Mouse (Mus musculus) MEL (cell line): ENCODE data around the gene Rab5a. TPM values are rescaled to one million over a fixed set of nuclear protein-coding genes. Genes with fewer than 3 reads are reported as not detected.

Source experiments
- DNase-seq: peaks from one replicate; pipeline ENCODE4 v3.0.0; 2011; ENCODE audit warnings: low read depth, low spot score
- H3K27ac ChIP-seq: 2 replicates; pipeline ENCODE4 v1.5.1; 2012; ENCODE audit warnings: low read depth, mild to moderate bottlenecking, control low read depth, low read length, moderate library complexity; ENCODE audit not compliant: control insufficient read depth
- H3K27me3 ChIP-seq, 2 experiments: fragments of 150-350 bp in 1 of 2; sonication (generic) in 1 of 2; 2 replicates each; pipeline ENCODE4 v1.6.1; 2012; ENCODE audit warnings: low read length in 2 of 2, mild to moderate bottlenecking in 2 of 2, improper control_type of control experiment in 1 of 2, moderate library complexity in 1 of 2; ENCODE audit not compliant: insufficient read depth in 2 of 2, control insufficient read depth in 1 of 2
- H3K36me3 ChIP-seq, 2 experiments: 2 replicates each; pipeline ENCODE4 v1.6.1; 2012 to 2014; ENCODE audit warnings: low read length in 2 of 2, improper control_type of control experiment in 1 of 2, inconsistent platforms in 1 of 2, mild to moderate bottlenecking in 1 of 2; ENCODE audit not compliant: insufficient read depth in 2 of 2, control insufficient read depth in 1 of 2
- H3K4me1 ChIP-seq, 2 experiments: fragments of 150-350 bp in 1 of 2; sonication (generic) in 1 of 2; 2 replicates each; pipeline ENCODE4 v1.6.1; 2012; ENCODE audit warnings: low read length in 2 of 2, improper control_type of control experiment in 1 of 2, mild to moderate bottlenecking in 1 of 2; ENCODE audit not compliant: insufficient read depth in 2 of 2, control insufficient read depth in 1 of 2
- H3K4me3 ChIP-seq, 2 experiments: fragments of 150-350 bp in 1 of 2; sonication (generic) in 1 of 2; 2 replicates each; pipeline ENCODE4 v1.5.1; 2012; ENCODE audit warnings: low read depth in 2 of 2, low read length in 2 of 2, mild to moderate bottlenecking in 2 of 2, moderate library complexity in 2 of 2, control low read depth in 1 of 2, improper control_type of control experiment in 1 of 2; ENCODE audit not compliant: control insufficient read depth in 1 of 2, insufficient read depth in 1 of 2
- H3K79me2 ChIP-seq: 2 replicates; pipeline ENCODE4 v1.6.1; 2012; ENCODE audit warnings: mild to moderate bottlenecking, low read length, moderate library complexity; ENCODE audit not compliant: control insufficient read depth, poor library complexity, insufficient read depth
- H3K9ac ChIP-seq: 2 replicates; pipeline ENCODE4 v1.6.1; 2012; ENCODE audit warnings: low read depth, mild to moderate bottlenecking, control low read depth, low read length, moderate library complexity; ENCODE audit not compliant: control insufficient read depth, poor library complexity, severe bottlenecking
- H3K9me3 ChIP-seq: fragments of 150-350 bp; sonication (generic); replicated peaks from 2 replicates; pipeline ENCODE4 v1.6.1; 2012; ENCODE audit warnings: mild to moderate bottlenecking, low read length, improper control_type of control experiment, moderate library complexity; ENCODE audit not compliant: insufficient read depth
- CHD1 ChIP-seq: IDR thresholded peaks from 2 replicates; pipeline ENCODE4 v1.6.1; 2012; ENCODE audit warnings: low read depth, mild to moderate bottlenecking, inconsistent platforms, low read length, improper control_type of control experiment
- CHD2 ChIP-seq: IDR thresholded peaks from 2 replicates; pipeline ENCODE4 v1.6.1; 2011; ENCODE audit warnings: low read length, improper control_type of control experiment
- E2F4 ChIP-seq: IDR thresholded peaks from 2 replicates; pipeline ENCODE4 v1.6.1; 2011; ENCODE audit warnings: low read depth, low read length, improper control_type of control experiment, borderline replicate concordance
- ELF1 ChIP-seq: IDR thresholded peaks from 2 replicates; pipeline ENCODE4 v1.6.1; 2014; ENCODE audit warnings: low read depth, mild to moderate bottlenecking, inconsistent platforms, low read length, improper control_type of control experiment, moderate library complexity
- GABPA ChIP-seq: IDR thresholded peaks from 2 replicates; pipeline ENCODE4 v1.6.1; 2012; ENCODE audit warnings: low read depth, mild to moderate bottlenecking, inconsistent platforms, low read length, improper control_type of control experiment, moderate library complexity
- GATA1 ChIP-seq: IDR thresholded peaks from 2 replicates; pipeline ENCODE4 v1.6.1; 2011; ENCODE audit warnings: low read depth, low read length, improper control_type of control experiment
- HCFC1 ChIP-seq: IDR thresholded peaks from 2 replicates; pipeline ENCODE4 v1.6.1; 2012; ENCODE audit warnings: low read depth, mild to moderate bottlenecking, inconsistent platforms, low read length, improper control_type of control experiment, moderate library complexity
- JUND ChIP-seq: IDR thresholded peaks from 2 replicates; pipeline ENCODE4 v1.6.1; 2011; ENCODE audit warnings: low read depth, mild to moderate bottlenecking, improper control_type of control experiment, low read length
- MAFK ChIP-seq: IDR thresholded peaks from 2 replicates; pipeline ENCODE4 v1.6.1; 2011; ENCODE audit warnings: low read depth, mild to moderate bottlenecking, low read length, improper control_type of control experiment, borderline replicate concordance
- MAX ChIP-seq: IDR thresholded peaks from 2 replicates; pipeline ENCODE4 v1.6.1; 2011; ENCODE audit warnings: low read length, improper control_type of control experiment
- MEF2A ChIP-seq: IDR thresholded peaks from 2 replicates; pipeline ENCODE4 v1.6.1; 2014; ENCODE audit warnings: low read depth, mild to moderate bottlenecking, inconsistent platforms, low read length, improper control_type of control experiment; ENCODE audit not compliant: poor library complexity, insufficient replicate concordance, severe bottlenecking; ENCODE audit errors: extremely low read depth
- MXI1 ChIP-seq: IDR thresholded peaks from 2 replicates; pipeline ENCODE4 v1.6.1; 2011; ENCODE audit warnings: mild to moderate bottlenecking, low read depth, low read length, improper control_type of control experiment
- NELFE ChIP-seq: IDR thresholded peaks from 2 replicates; pipeline ENCODE4 v1.6.1; 2011; ENCODE audit warnings: low read depth, low read length, improper control_type of control experiment
- RAD21 ChIP-seq: IDR thresholded peaks from 2 replicates; pipeline ENCODE4 v1.6.1; 2011; ENCODE audit warnings: mild to moderate bottlenecking, low read depth, low read length, improper control_type of control experiment
- RCOR1 ChIP-seq: IDR thresholded peaks from 2 replicates; pipeline ENCODE4 v1.6.1; 2012; ENCODE audit warnings: low read depth, mild to moderate bottlenecking, inconsistent platforms, low read length, improper control_type of control experiment
- SMC3 ChIP-seq: IDR thresholded peaks from 2 replicates; pipeline ENCODE4 v1.6.1; 2011; ENCODE audit warnings: low read depth, low read length, improper control_type of control experiment
- TBP ChIP-seq: IDR thresholded peaks from 2 replicates; pipeline ENCODE4 v1.8.0; 2011; ENCODE audit warnings: low read depth, low read length, improper control_type of control experiment
- UBTF ChIP-seq: IDR thresholded peaks from 2 replicates; pipeline ENCODE4 v1.6.1; 2012; ENCODE audit warnings: low read depth, mild to moderate bottlenecking, inconsistent platforms, low read length, improper control_type of control experiment, moderate library complexity, borderline replicate concordance; ENCODE audit not compliant: insufficient read depth
- USF1 ChIP-seq: IDR thresholded peaks from 2 replicates; pipeline ENCODE4 v1.6.1; 2014; ENCODE audit warnings: low read depth, mild to moderate bottlenecking, inconsistent platforms, low read length, improper control_type of control experiment, moderate library complexity
- USF2 ChIP-seq, 2 experiments: IDR thresholded peaks; 2 replicates each; pipeline ENCODE4 v1.6.1; 2011 to 2012; ENCODE audit warnings: improper control_type of control experiment in 2 of 2, low read length in 2 of 2, borderline replicate concordance in 1 of 2, inconsistent platforms in 1 of 2, low read depth in 1 of 2, mild to moderate bottlenecking in 1 of 2; ENCODE audit not compliant: insufficient read depth in 1 of 2
- ZKSCAN1 ChIP-seq: IDR thresholded peaks from 2 replicates; pipeline ENCODE4 v1.6.1; 2012; ENCODE audit warnings: low read depth, mild to moderate bottlenecking, inconsistent platforms, low read length, improper control_type of control experiment, moderate library complexity
- polyA plus RNA-seq, 2 experiments: library from polyadenylated mRNA; stranded (reverse) in 1 of 2; unstranded in 1 of 2; fragments of >175 nt in 1 of 2; fragments of >200 nt in 1 of 2; gene quantifications; 2 replicates each; pipeline versions ENCODE4 v1.2.1 to v1.2.4; 2012; ENCODE audit warnings: low replicate concordance in 2 of 2, low read depth in 1 of 2; ENCODE audit not compliant: insufficient read length in 2 of 2, insufficient read depth in 1 of 2, missing spikeins in 1 of 2
- total RNA-seq: library from RNA; depleted of rRNA; stranded (reverse); fragments of 300-350 nt; gene quantifications from 2 replicates; pipeline ENCODE4 v1.2.3, GENCODE M21; 2012

Rab5a gene
- total and polyA plus RNA-seq, 3 experiments: 22.7 to 23.7 TPM; not detected in 1

DNA sequence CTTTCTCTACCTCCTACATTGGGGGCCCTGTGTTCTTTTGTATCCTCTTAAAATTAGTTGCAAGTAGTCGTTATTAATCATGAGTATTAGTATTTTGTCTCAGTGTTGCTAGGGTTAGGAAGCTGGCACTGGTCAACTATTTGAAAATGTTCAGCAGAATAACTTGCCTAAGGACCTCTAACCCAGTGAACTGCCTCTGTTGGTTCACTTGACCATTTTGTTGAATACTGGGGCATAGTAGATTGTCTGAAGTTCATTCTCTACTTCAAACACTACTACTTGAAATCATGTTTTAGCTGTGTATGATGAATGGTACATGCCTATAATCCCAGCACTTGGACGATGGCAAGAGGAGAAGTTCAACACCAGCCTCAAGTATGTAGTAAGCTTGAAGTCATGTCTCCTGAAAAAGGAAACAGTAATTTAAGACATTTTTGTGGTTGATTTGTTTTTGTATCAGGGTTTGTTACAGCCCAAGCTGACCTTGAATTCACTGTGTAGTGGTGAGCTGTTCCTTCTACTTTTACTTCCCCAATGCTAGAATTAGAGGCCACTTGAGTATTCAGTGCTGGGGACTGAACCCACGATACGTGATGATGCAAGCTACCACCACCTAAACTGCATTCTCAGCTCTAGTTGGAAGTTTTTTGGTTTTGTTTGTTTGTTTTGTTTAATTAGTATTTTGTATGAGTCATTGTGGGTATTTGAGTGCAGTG, 9.4 kb downstream of the Rab5a start:
- TF ChIP-seq E2F4 (no peak), MEF2A (no peak), GABPA (no peak), MAX (no peak), NELFE (no peak), RAD21 (no peak), GATA1 (no peak), CHD2 (no peak), MXI1 (no peak), UBTF (no peak), ELF1 (no peak), USF1 (no peak), USF2 (IDR thresholded peaks at IDR 0.05; ENCODE audit: borderline replicate concordance in 1 of 2, insufficient read depth in 1 of 2, low read depth in 1 of 2, low read length in 2 of 2) (no peak), SMC3 (no peak), JUND (no peak), TBP (no peak), RCOR1 (no peak), ZKSCAN1 (no peak), CHD1 (no peak)
- TF ChIP-seq, all 39 proteins: peak for 0
- no peak overlapping the region for H3K4me3 ChIP-seq
- H3K9me3 ChIP-seq: no peaks in the 10 kb centered on the region; the same call in 1 of the 2 replicates
- H3K9ac ChIP-seq: no peak overlapping the region
- no peaks in the 10 kb centered on the region for H3K27me3 ChIP-seq
- peak; percentile 33 for DNase-seq
- H3K4me1 ChIP-seq: no peaks in the 10 kb centered on the region
- peaks cover 2 to 34% of the 10 kb centered on the region in 2 experiments; a peak in 3 of 4 replicates for H3K36me3 ChIP-seq
- no peak overlapping the region for H3K27ac ChIP-seq
- H3K79me2 ChIP-seq: peaks cover 7% of the 10 kb centered on the region; the same call in 1 of the 2 replicates

DNA sequence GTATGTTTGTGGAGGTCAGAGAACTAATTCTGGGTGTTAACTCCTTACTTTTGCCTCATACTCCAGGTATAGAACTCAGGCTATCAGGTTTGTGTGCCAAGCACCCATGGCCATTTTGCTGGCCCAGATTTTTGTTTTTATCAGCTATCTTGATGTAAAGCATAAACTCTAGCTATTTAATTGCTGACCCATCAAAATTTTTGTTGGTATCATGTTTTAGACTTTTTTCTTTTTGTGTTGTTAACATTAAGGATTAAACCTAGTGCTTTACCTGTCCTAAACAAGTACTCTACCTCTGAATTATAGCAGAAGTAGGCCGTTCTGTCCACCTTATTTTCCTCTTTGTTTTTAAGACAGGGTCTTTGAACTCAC, 10.0 kb downstream of the Rab5a start:
- TF ChIP-seq HCFC1 (no peak), MAFK (peak; percentile 54; the same call in 1 of the 2 replicates)
- H3K36me3 ChIP-seq: peaks cover 2 to 33% of the 10 kb centered on the region in 2 experiments; a peak in 3 of 4 replicates
- H3K4me3 ChIP-seq: no peak overlapping the region
- H3K9me3 ChIP-seq: no peaks in the 10 kb centered on the region; the same call in 1 of the 2 replicates
- no peak overlapping the region for H3K27ac ChIP-seq
- no peak overlapping the region for H3K9ac ChIP-seq
- peaks cover 7% of the 10 kb centered on the region; the same call in 1 of the 2 replicates for H3K79me2 ChIP-seq
- DNase-seq: no peak
- no peaks in the 10 kb centered on the region for H3K4me1 ChIP-seq
- no peaks in the 10 kb centered on the region for H3K27me3 ChIP-seq
